Mouse (Mus musculus) testis, adult 2 months (tissue): ENCODE data around the gene Fmr1.

Source experiments
- CTCF ChIP-seq: fragments of 200-500 bp; IDR thresholded peaks from 2 replicates; pipeline ENCODE4 v1.5.1; 2012; ENCODE audit warnings: low read depth, mild to moderate bottlenecking, inconsistent platforms, low read length, moderate library complexity; ENCODE audit not compliant: control insufficient read depth, insufficient read depth, insufficient replicate concordance
- POLR2A ChIP-seq: fragments of 200-500 bp; IDR thresholded peaks from 2 replicates; pipeline ENCODE4 v1.6.1; 2012; ENCODE audit warnings: low read depth, mild to moderate bottlenecking, inconsistent platforms, low read length, moderate library complexity; ENCODE audit not compliant: control insufficient read depth

DNA sequence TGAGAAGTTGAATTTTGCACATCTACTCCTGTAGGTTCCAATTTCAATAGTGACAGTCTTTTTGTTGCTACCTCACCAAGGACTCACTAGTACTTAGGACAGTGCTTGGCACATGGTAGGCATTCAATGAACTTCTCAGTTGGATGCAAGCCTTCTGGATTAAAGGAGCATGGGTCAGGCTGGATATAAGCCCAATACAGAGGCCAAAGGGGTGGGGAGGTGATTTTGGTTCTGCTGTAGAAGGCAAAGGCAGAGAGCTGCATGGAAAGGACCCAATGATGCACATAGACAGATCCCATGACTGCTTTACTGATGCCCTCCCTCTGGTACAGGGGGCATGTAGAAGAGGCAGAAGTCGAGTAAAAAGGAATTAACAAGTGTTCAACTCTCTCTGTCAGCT is 833 bp upstream of the Fmr1 start:
- TF ChIP-seq POLR2A (no peak), CTCF (no peak)
